Mouse (Mus musculus): ENCODE results near the gene Plcb3. TPM values are rescaled to one million over a fixed set of nuclear protein-coding genes. Genes with fewer than 3 reads are reported as not detected.
A peak's percentile ranks its signal among the peaks of the same experiment; 100 is the strongest.

The Plcb3 gene
- polyA plus RNA-seq, 1 experiment: 51.7 TPM

GRCm38 (mm10) chr19:6905498-6906159 is 70.6 kb downstream of the Plcb3 start:
- H3ac ChIP-seq (ENCODE audit: control insufficient read depth, insufficient read length, low read depth): no peak overlapping the region
- TF ChIP-seq MYOD1 (IDR thresholded peaks at IDR 0.05; ENCODE audit: control insufficient read depth, insufficient read length, low read depth) (no peak), CEBPB (IDR thresholded peaks at IDR 0.05; ENCODE audit: low read depth) (no peak), MAX (IDR thresholded peaks at IDR 0.05) (no peak), USF1 (IDR thresholded peaks at IDR 0.05; ENCODE audit: low read depth) (no peak), CTCF (IDR thresholded peaks at IDR 0.05; ENCODE audit: control insufficient read depth, insufficient read depth, insufficient read length) (no peak), FOSL1 (IDR thresholded peaks at IDR 0.05; ENCODE audit: insufficient read depth, low read length, poor library complexity, severe bottlenecking) (no peak), MYOG (IDR thresholded peaks at IDR 0.05; ENCODE audit: control insufficient read depth, extremely low read depth, insufficient read length) (no peak)
- H3K27me3 ChIP-seq (ENCODE audit: control insufficient read depth, insufficient read depth, insufficient read length): no peaks in the 10 kb centered on the region
- H3K4me3 ChIP-seq (ENCODE audit: insufficient read depth, poor library complexity, severe bottlenecking): no peak overlapping the region
- peaks cover 30% of the 10 kb centered on the region for H3K79me2 ChIP-seq (ENCODE audit: control insufficient read depth, insufficient read depth)
- peaks cover 19% of the 10 kb centered on the region for H3K79me3 ChIP-seq (ENCODE audit: low read depth)
- H3K36me3 ChIP-seq (ENCODE audit: control insufficient read depth, insufficient read depth): peaks cover 14% of the 10 kb centered on the region

GRCm38 (mm10) chr19:6904846-6905245 is 71.4 kb downstream of the Plcb3 start:
- Histone ChIP-seq H3K79me2 (ENCODE audit: control insufficient read depth, insufficient read depth) (peaks cover 26% of the 10 kb centered on the region), H3K27me3 (ENCODE audit: control insufficient read depth, insufficient read depth, insufficient read length) (no peaks in the 10 kb centered on the region), H3K36me3 (ENCODE audit: control insufficient read depth, insufficient read depth) (peaks cover 14% of the 10 kb centered on the region), H3ac (ENCODE audit: control insufficient read depth, insufficient read length, low read depth) (no peak overlapping the region), H3K79me3 (ENCODE audit: low read depth) (peaks cover 19% of the 10 kb centered on the region), H3K4me3 (ENCODE audit: insufficient read depth, poor library complexity, severe bottlenecking) (no peak overlapping the region)
- TF ChIP-seq FOSL1 (IDR thresholded peaks at IDR 0.05; ENCODE audit: insufficient read depth, low read length, poor library complexity, severe bottlenecking): no peak
- no peak for TF ChIP-seq MAX (IDR thresholded peaks at IDR 0.05)

GRCm38 (mm10) chr19:6903031-6903430 is 73.2 kb downstream of the Plcb3 start:
- Histone ChIP-seq H3K4me3 (ENCODE audit: insufficient read depth, poor library complexity, severe bottlenecking) (no peak overlapping the region), H3K27me3 (ENCODE audit: control insufficient read depth, insufficient read depth, insufficient read length) (no peaks in the 10 kb centered on the region), H3K79me2 (ENCODE audit: control insufficient read depth, insufficient read depth) (peaks cover 12% of the 10 kb centered on the region), H3K79me3 (ENCODE audit: low read depth) (peaks cover 10% of the 10 kb centered on the region), H3K36me3 (ENCODE audit: control insufficient read depth, insufficient read depth) (peaks cover 14% of the 10 kb centered on the region), H3ac (ENCODE audit: control insufficient read depth, insufficient read length, low read depth) (no peak overlapping the region)
- no peak for TF ChIP-seq CEBPB (IDR thresholded peaks at IDR 0.05; ENCODE audit: low read depth)
- no peak for TF ChIP-seq MAX (IDR thresholded peaks at IDR 0.05)
- TF ChIP-seq FOSL1 (IDR thresholded peaks at IDR 0.05; ENCODE audit: insufficient read depth, low read length, poor library complexity, severe bottlenecking): no peak
- no peak for TF ChIP-seq MYOD1 (IDR thresholded peaks at IDR 0.05; ENCODE audit: control insufficient read depth, insufficient read length, low read depth)
- TF ChIP-seq MYOG (IDR thresholded peaks at IDR 0.05; ENCODE audit: control insufficient read depth, extremely low read depth, insufficient read length): no peak
- TF ChIP-seq CTCF (IDR thresholded peaks at IDR 0.05; ENCODE audit: control insufficient read depth, insufficient read depth, insufficient read length): no peak
- no peak for TF ChIP-seq USF1 (IDR thresholded peaks at IDR 0.05; ENCODE audit: low read depth)

Small RNA genes lying within 50 kb of the gene (microRNA-seq; reads per million reads assigned to microRNA genes)
- 1.8 reads per million, percentile 38 among the genes with 10 or more reads in this experiment for gene Mir6990 (ENCODE audit: borderline microRNAs expressed)

Other genes starting within 250 kb of the Plcb3 start
- gene Rps6ka4, start 135.8 kb downstream of the Plcb3 start, polyA plus RNA-seq (2012; fragmentation: generic; extraction: Trizol): 103 TPM
- 0.27 TPM for gene Ccdc88b, start 118.3 kb downstream of the Plcb3 start, polyA plus RNA-seq (2012; fragmentation: generic; extraction: Trizol)
- gene Trmt112, start 66.8 kb downstream of the Plcb3 start, polyA plus RNA-seq (2012; fragmentation: generic; extraction: Trizol): 264 TPM
- 270 TPM for gene Prdx5, start 66.4 kb downstream of the Plcb3 start, polyA plus RNA-seq (2012; fragmentation: generic; extraction: Trizol)
- gene Esrra, start 54.7 kb downstream of the Plcb3 start, polyA plus RNA-seq (2012; fragmentation: generic; extraction: Trizol): 43.2 TPM
- gene Catsperz, start 51.1 kb downstream of the Plcb3 start, polyA plus RNA-seq (2012; fragmentation: generic; extraction: Trizol): 0.16 TPM
- gene Kcnk4, start 42.0 kb downstream of the Plcb3 start, polyA plus RNA-seq (2012; fragmentation: generic; extraction: Trizol): 0.26 TPM
- gene Bad, start 34.6 kb downstream of the Plcb3 start, polyA plus RNA-seq (2012; fragmentation: generic; extraction: Trizol): 84.0 TPM
- 31.2 TPM for gene Gpr137, start 34.0 kb downstream of the Plcb3 start, polyA plus RNA-seq (2012; fragmentation: generic; extraction: Trizol)
- gene Ppp1r14b, start 1.5 kb downstream of the Plcb3 start, polyA plus RNA-seq (2012; fragmentation: generic; extraction: Trizol): 1,811 TPM
- gene Fkbp2, start 4.0 kb upstream of the Plcb3 start, polyA plus RNA-seq (2012; fragmentation: generic; extraction: Trizol): 148 TPM
- 37.7 TPM for gene Vegfb, start 11.2 kb upstream of the Plcb3 start, polyA plus RNA-seq (2012; fragmentation: generic; extraction: Trizol)
- 12.2 TPM for gene Dnajc4, start 16.1 kb upstream of the Plcb3 start, polyA plus RNA-seq (2012; fragmentation: generic; extraction: Trizol)
- gene Nudt22, start 19.6 kb upstream of the Plcb3 start, polyA plus RNA-seq (2012; fragmentation: generic; extraction: Trizol): 18.2 TPM
- 4.7 TPM for gene Trpt1, start 19.7 kb upstream of the Plcb3 start, polyA plus RNA-seq (2012; fragmentation: generic; extraction: Trizol)
- 0.37 TPM for gene Fermt3, start 43.0 kb upstream of the Plcb3 start, polyA plus RNA-seq (2012; fragmentation: generic; extraction: Trizol)
- 309 TPM for gene Stip1, start 63.5 kb upstream of the Plcb3 start, polyA plus RNA-seq (2012; fragmentation: generic; extraction: Trizol)
- 8.3 TPM for gene Macrod1, start 80.3 kb upstream of the Plcb3 start, polyA plus RNA-seq (2012; fragmentation: generic; extraction: Trizol)
- 0.08 TPM for gene Flrt1, start 129.3 kb upstream of the Plcb3 start, polyA plus RNA-seq (2012; fragmentation: generic; extraction: Trizol)
- 121 TPM for gene Otub1, start 229.8 kb upstream of the Plcb3 start, polyA plus RNA-seq (2012; fragmentation: generic; extraction: Trizol)
- 960 TPM for gene Cox8a, start 241.1 kb upstream of the Plcb3 start, polyA plus RNA-seq (2012; fragmentation: generic; extraction: Trizol)